ENCODE assay signal across 14 mouse cellular contexts in the genomic region with DNA sequence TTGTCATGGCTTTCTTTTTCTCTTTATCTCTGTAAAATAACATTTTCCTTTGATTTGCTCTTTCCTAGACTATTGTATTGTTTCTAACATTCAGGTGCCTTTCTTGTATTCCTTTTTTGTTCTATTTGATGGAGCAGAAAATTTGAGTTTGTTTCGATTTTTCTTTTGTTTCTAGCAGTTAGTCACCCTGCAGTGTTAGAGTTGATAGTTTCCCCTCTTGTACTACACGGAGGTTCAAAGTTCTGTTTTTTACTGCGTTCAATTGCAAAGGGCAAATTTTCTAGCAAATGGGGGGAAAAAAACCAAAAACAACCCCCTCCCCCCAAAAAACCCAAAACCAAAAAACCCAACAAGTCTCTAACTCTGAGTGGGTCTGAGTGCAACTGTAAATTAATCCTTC. TPM values are rescaled to one million over a fixed set of nuclear protein-coding genes. Genes with fewer than 3 reads are reported as not detected.
A peak's percentile ranks its signal among the peaks of the same experiment; 100 is the strongest.
DNase-seq lines count a peak whose midpoint lies in the region; ATAC-seq and TF ChIP-seq lines count a peak whose summit lies in the region.
"Had no signal": no experiment of that assay in that cellular context is flagged by ENCODE, and none has a peak within 500 bp of the region (broad histone marks: within the 10 kb centered on the region; RNA-seq: fewer than 3 reads in every experiment).

No protein-coding gene starts in this region.

- no peak for TF ChIP-seq EP300 in MEL (IDR thresholded peaks at IDR 0.05; ENCODE audit: low read depth in 1 of 2, low read length in 2 of 2)

- H3K36me3 ChIP-seq in kidney, embryonic 16.5 days (ENCODE audit: insufficient read depth, low read length) = no peaks in the 10 kb centered on the region
- peaks cover 14 to 49% of the 10 kb centered on the region in 2 experiments for H3K36me3 ChIP-seq in MEL (ENCODE audit: control insufficient read depth in 1 of 2, insufficient read depth in 2 of 2, low read length in 2 of 2)
- no peaks in the 10 kb centered on the region for H3K36me3 ChIP-seq in liver, embryonic 16.5 days (ENCODE audit: control insufficient read depth, insufficient read depth)
- H3K36me3 ChIP-seq in hindbrain, postnatal 0 days (ENCODE audit: insufficient read depth, low read length) = no peaks in the 10 kb centered on the region
- H3K36me3 ChIP-seq: hindbrain, embryonic 15.5 days; midbrain, embryonic 12.5 days; neural tube, embryonic 13.5 days had no signal

- H3K79me2 ChIP-seq in MEL (ENCODE audit: control insufficient read depth, insufficient read depth, low read length, poor library complexity) = peaks cover 65% of the 10 kb centered on the region

- TF ChIP-seq RAD21 in MEL (IDR thresholded peaks at IDR 0.05; ENCODE audit: low read depth, low read length) = no peak

- no peak for DNase-seq in gastrocnemius, adult 2 months
- no peak for DNase-seq in gastrocnemius, postnatal 14 days
- no peak for DNase-seq in kidney, adult 8-10 months
- DNase-seq in MEL (ENCODE audit: low read depth, low spot score) = no peak
- no peak for DNase-seq in hindbrain, postnatal 0 days (ENCODE audit: low spot score)
- DNase-seq in left cerebral cortex, adult 2 months (ENCODE audit: extremely low spot score in 1 of 2, low spot score in 2 of 2) = no peak
- DNase-seq: adrenal gland, adult 8-10 months; layer of hippocampus, adult 9-11 months; right cerebral cortex, postnatal 25 days had no signal

- WGBS in kidney, embryonic 16.5 days = 84% methylated on average over 3 of the region's 3 CpGs
- WGBS in liver, embryonic 16.5 days (ENCODE audit: insufficient replicate concordance) = 26% methylated on average over 3 of the region's 3 CpGs
- 89% methylated on average over 3 of the region's 3 CpGs for WGBS in hindbrain, postnatal 0 days

- intact Hi-C loops in gastrocnemius, adult 2 months (cut with DNase I) = no loop called here
- intact Hi-C loops in gastrocnemius, postnatal 14 days (cut with DNase I; ENCODE audit: low total_unique reads) = no loop called here
- intact Hi-C loops in left cerebral cortex, adult 2 months (cut with DNase I) = no loop called here

- peak overlapping the region; percentile 99 for H3K27ac ChIP-seq in gastrocnemius, adult 2 months
- peak overlapping the region; percentile 94; the same call in 1 of the 2 replicates for H3K27ac ChIP-seq in kidney, embryonic 16.5 days (ENCODE audit: low read length)
- H3K27ac ChIP-seq in MEL (ENCODE audit: control insufficient read depth, low read depth, low read length) = peak overlapping the region; percentile 99
- H3K27ac ChIP-seq in liver, embryonic 16.5 days (ENCODE audit: low read length) = peak overlapping the region; percentile 96
- H3K27ac ChIP-seq in hindbrain, postnatal 0 days = no peak overlapping the region
- no peak overlapping the region; the same call in 1 of the 2 replicates for H3K27ac ChIP-seq in left cerebral cortex, adult 2 months
- H3K27ac ChIP-seq: hindbrain, embryonic 15.5 days; midbrain, embryonic 12.5 days; neural tube, embryonic 13.5 days had no signal

- no peak for ATAC-seq in kidney, embryonic 16.5 days (ENCODE audit: low FRiP score, low TSS enrichment)
- ATAC-seq in liver, embryonic 16.5 days (ENCODE audit: low read depth) = no peak
- ATAC-seq in hindbrain, postnatal 0 days = no peak

- no peaks in the 10 kb centered on the region for H3K9me3 ChIP-seq in kidney, embryonic 16.5 days (ENCODE audit: low read length)
- H3K9me3 ChIP-seq in MEL (replicated peaks; ENCODE audit: insufficient read depth, low read length) = no peaks in the 10 kb centered on the region
- no peaks in the 10 kb centered on the region for H3K9me3 ChIP-seq in liver, embryonic 16.5 days (replicated peaks; ENCODE audit: control insufficient read depth, low read length)
- no peaks in the 10 kb centered on the region for H3K9me3 ChIP-seq in hindbrain, postnatal 0 days (ENCODE audit: low read length)
- H3K9me3 ChIP-seq: hindbrain, embryonic 15.5 days; midbrain, embryonic 12.5 days; neural tube, embryonic 13.5 days had no signal

- H3K27me3 ChIP-seq in kidney, embryonic 16.5 days (ENCODE audit: insufficient read depth, low read length) = no peaks in the 10 kb centered on the region
- H3K27me3 ChIP-seq in MEL (ENCODE audit: control insufficient read depth in 1 of 2, insufficient read depth in 2 of 2, low read length in 2 of 2) = no peaks in the 10 kb centered on the region
- H3K27me3 ChIP-seq in liver, embryonic 16.5 days (ENCODE audit: control insufficient read depth, insufficient read depth, low read depth, low read length) = no peaks in the 10 kb centered on the region
- H3K27me3 ChIP-seq in hindbrain, postnatal 0 days (ENCODE audit: insufficient read depth, low read length) = no peaks in the 10 kb centered on the region
- H3K27me3 ChIP-seq: hindbrain, embryonic 15.5 days; midbrain, embryonic 12.5 days; neural tube, embryonic 13.5 days had no signal

- H3K4me3 ChIP-seq in gastrocnemius, adult 2 months = peak overlapping the region; percentile 84
- H3K4me3 ChIP-seq in kidney, embryonic 16.5 days (ENCODE audit: low read length) = no peak overlapping the region
- peak overlapping the region; percentile 25 to 52 for H3K4me3 ChIP-seq in MEL (ENCODE audit: control insufficient read depth in 1 of 2, insufficient read depth in 1 of 2, low read depth in 2 of 2, low read length in 2 of 2)
- 0 out of 2 replicates have a peak overlapping the region, but pooled peaks have one; percentile 9 for H3K4me3 ChIP-seq in liver, embryonic 16.5 days (ENCODE audit: low read depth, low read length)
- H3K4me3 ChIP-seq in hindbrain, postnatal 0 days (ENCODE audit: low read length) = no peak overlapping the region
- no peak overlapping the region for H3K4me3 ChIP-seq in left cerebral cortex, adult 2 months
- H3K4me3 ChIP-seq: hindbrain, embryonic 15.5 days; midbrain, embryonic 12.5 days; neural tube, embryonic 13.5 days had no signal

- H3K4me2 ChIP-seq in kidney, embryonic 16.5 days (replicated peaks; ENCODE audit: low read depth, low read length) = no peak overlapping the region
- peak overlapping the region; percentile 83 for H3K4me2 ChIP-seq in liver, embryonic 16.5 days (ENCODE audit: low read depth, low read length)
- no peak overlapping the region for H3K4me2 ChIP-seq in hindbrain, postnatal 0 days (ENCODE audit: low read depth, low read length)
- H3K4me2 ChIP-seq: hindbrain, embryonic 15.5 days; midbrain, embryonic 12.5 days; neural tube, embryonic 13.5 days had no signal

- peaks cover 32% of the 10 kb centered on the region for H3K4me1 ChIP-seq in kidney, embryonic 16.5 days (ENCODE audit: insufficient read depth, low read length)
- peaks cover 21 to 26% of the 10 kb centered on the region in 2 experiments for H3K4me1 ChIP-seq in MEL (ENCODE audit: control insufficient read depth in 1 of 2, insufficient read depth in 2 of 2, low read length in 2 of 2)
- H3K4me1 ChIP-seq in liver, embryonic 16.5 days (ENCODE audit: control insufficient read depth, low read depth, low read length) = peaks cover 30% of the 10 kb centered on the region
- H3K4me1 ChIP-seq in hindbrain, postnatal 0 days (ENCODE audit: insufficient read depth, low read length) = 0 out of 2 replicates have a peak, but pooled peaks cover 9% of the 10 kb centered on the region

- H3K9ac ChIP-seq in kidney, embryonic 16.5 days (replicated peaks; ENCODE audit: low read length) = no peak overlapping the region; the same call in 1 of the 2 replicates
- peak overlapping the region; percentile 98 for H3K9ac ChIP-seq in MEL (ENCODE audit: control insufficient read depth, low read depth, low read length, poor library complexity, severe bottlenecking)
- 0 out of 2 replicates have a peak overlapping the region, but pooled peaks have one; percentile 40 for H3K9ac ChIP-seq in liver, embryonic 16.5 days (ENCODE audit: low read depth, low read length)
- no peak overlapping the region for H3K9ac ChIP-seq in hindbrain, postnatal 0 days (replicated peaks; ENCODE audit: low read length)
- H3K9ac ChIP-seq: hindbrain, embryonic 15.5 days; midbrain, embryonic 12.5 days had no signal

- no peak for TF ChIP-seq POLR2A in MEL (IDR thresholded peaks at IDR 0.05; ENCODE audit: control insufficient read depth in 1 of 2, insufficient read depth in 1 of 2, low read depth in 1 of 2, low read length in 2 of 2, poor library complexity in 1 of 2)

- TF ChIP-seq CTCF in gastrocnemius, adult 2 months (IDR thresholded peaks at IDR 0.05) = no peak
- TF ChIP-seq CTCF in MEL (IDR thresholded peaks at IDR 0.05 in 2 of 3, conservative IDR thresholded peaks at IDR 0.05 in 1 of 3; ENCODE audit: control insufficient read depth in 1 of 3, insufficient read depth in 1 of 3, low read depth in 2 of 3, low read length in 3 of 3, poor library complexity in 1 of 3, severe bottlenecking in 1 of 3) = no peak
- no peak for TF ChIP-seq CTCF in hindbrain, postnatal 0 days (IDR thresholded peaks at IDR 0.05; ENCODE audit: low read depth)
- TF ChIP-seq CTCF in left cerebral cortex, adult 2 months (IDR thresholded peaks at IDR 0.05) = no peak

TF ChIP-seq in MEL, 35 proteins besides CTCF, POLR2A, EP300 and RAD21:
- 0 out of 2 replicates have a peak, but pooled peaks have one; percentile 19 for TF ChIP-seq MXI1 (IDR thresholded peaks at IDR 0.05; ENCODE audit: low read depth, low read length)
- no peak for TF ChIP-seq GATA1 (IDR thresholded peaks at IDR 0.05; ENCODE audit: low read depth, low read length)

RNA-seq across cellular contexts. Expression of gene Mbnl1, which starts 26.0 kb away (rescaled TPM):
- 100 to 1,000 TPM; 495 to 592 TPM for total RNA-seq in gastrocnemius, adult 2 months (2021)
- total RNA-seq in gastrocnemius, postnatal 14 days (2021) = 100 to 1,000 TPM; 280 to 319 TPM
- 83.6 and 88.5 TPM in 2 replicates for polyA plus RNA-seq in kidney, embryonic 16.5 days (2015; fragmentation: Nextera tagmentation; extraction: Ambion mirVana)
- 323 and 341 TPM in 2 replicates for total RNA-seq in MEL (2012; rRNA removed)
- polyA plus RNA-seq in MEL (2012; ENCODE audit: insufficient read depth in 1 of 2, insufficient read length in 2 of 2, low read depth in 1 of 2, low replicate concordance in 2 of 2, missing spikeins in 1 of 2) = 100 to 1,000 TPM; 250 to 371 TPM
- 88.6 and 88.7 TPM in 2 replicates for polyA plus RNA-seq in liver, embryonic 16.5 days (2015; fragmentation: Nextera tagmentation; extraction: Ambion mirVana)
- 71.4 and 90.8 TPM in 2 replicates for total RNA-seq in hindbrain, postnatal 0 days (2014; rRNA removed)
- 52.7 and 56.2 TPM in 2 replicates for polyA plus RNA-seq in hindbrain, postnatal 0 days (2015; fragmentation: Nextera tagmentation; extraction: Ambion mirVana)
- 100 to 1,000 TPM; 142 to 145 TPM for total RNA-seq in left cerebral cortex, adult 2 months (2021)

Comparison
In these comparisons a context has a peak if more than half of its experiments do, and no peak if none do; other contexts are left out.
1. H3K27ac ChIP-seq: peak in gastrocnemius, adult 2 months (single experiment), kidney, embryonic 16.5 days (single experiment), MEL (single experiment) and liver, embryonic 16.5 days (single experiment); none in hindbrain, postnatal 0 days (single experiment) and left cerebral cortex, adult 2 months (single experiment).
2. H3K4me3 ChIP-seq: peak in gastrocnemius, adult 2 months (single experiment), MEL (2 of 2) and liver, embryonic 16.5 days (single experiment); none in kidney, embryonic 16.5 days (single experiment), hindbrain, postnatal 0 days (single experiment) and left cerebral cortex, adult 2 months (single experiment).
3. H3K9ac ChIP-seq: peak in MEL (single experiment) and liver, embryonic 16.5 days (single experiment); none in kidney, embryonic 16.5 days (single experiment) and hindbrain, postnatal 0 days (single experiment).